Mouse (Mus musculus) urinary bladder, postnatal 36 days (tissue): ENCODE results near the gene Gm20388.
A peak's percentile ranks its signal among the peaks of the same experiment; 100 is the strongest.

Experiments used
- DNase-seq, 2 experiments: peaks; one replicate each; pipeline ENCODE4 v3.0.0; 2022; ENCODE audit warnings: low spot score in 2 of 2, mixed read lengths in 1 of 2

Gm20388 gene

DNA sequence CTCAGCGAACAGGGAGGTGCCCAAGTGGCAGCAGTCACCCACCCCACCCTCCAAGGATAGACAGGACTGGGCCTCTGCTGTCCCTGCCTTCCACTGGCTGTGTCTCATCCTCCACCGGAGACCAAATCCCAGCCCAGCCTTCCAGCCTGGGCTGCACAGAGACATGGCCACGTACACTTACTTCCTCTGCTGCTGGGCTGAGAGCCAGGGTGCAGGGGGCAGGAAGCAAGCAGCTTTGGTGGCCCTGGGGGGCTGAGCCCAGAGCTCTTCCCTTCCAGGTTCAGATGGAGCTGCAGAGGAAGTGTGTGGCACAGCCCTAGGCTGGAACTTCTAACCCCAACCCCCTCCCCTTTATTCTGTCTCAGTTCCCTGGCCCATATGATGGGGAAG is 2420.5 kb downstream of the Gm20388 start:
- no peak for DNase-seq

DNA sequence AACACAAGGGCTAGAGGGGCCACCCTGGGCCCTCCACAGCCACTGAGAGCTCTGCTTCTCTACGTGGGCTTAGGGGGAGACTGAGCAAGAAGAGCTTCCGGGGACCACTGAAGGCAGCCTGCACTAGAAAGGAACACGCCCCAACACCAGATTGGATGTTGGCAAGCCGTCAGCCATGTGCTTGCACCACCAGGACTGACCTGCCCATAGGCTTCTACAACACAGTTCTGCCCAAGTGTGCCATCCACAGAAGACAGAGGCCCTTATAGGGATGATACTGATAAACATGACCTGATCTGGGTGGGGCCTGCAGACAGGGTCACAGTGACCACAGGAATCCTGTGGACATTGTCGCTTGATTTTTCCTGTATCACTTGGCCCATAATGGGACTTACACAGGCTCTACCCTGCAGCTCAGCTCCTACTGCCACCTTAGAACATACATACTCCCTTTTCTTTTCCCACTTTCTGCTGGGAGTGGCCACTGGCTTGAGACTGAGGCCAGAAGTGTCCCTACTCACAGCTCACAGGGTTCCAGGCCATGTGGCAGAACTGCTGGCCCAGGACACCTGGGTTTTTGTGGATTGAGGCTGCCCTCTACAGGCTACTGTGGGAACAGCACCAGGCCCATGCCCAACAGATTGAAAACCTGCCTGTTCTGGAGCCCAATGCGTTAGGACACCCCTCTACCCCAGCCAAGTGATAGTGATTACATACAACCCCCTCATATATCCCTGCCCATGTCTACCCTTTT is 2422.3 kb downstream of the Gm20388 start:
- DNase-seq: peak; percentile 83 to 86

GRCm38 (mm10) chr8:122333531-122333930 is 2422.9 kb downstream of the Gm20388 start:
- no peak for DNase-seq

GRCm38 (mm10) chr8:122334791-122335490 is 2424.3 kb downstream of the Gm20388 start:
- DNase-seq: no peak

GRCm38 (mm10) chr8:122335638-122336250 is 2425.1 kb downstream of the Gm20388 start:
- no peak for DNase-seq

GRCm38 (mm10) chr8:122336251-122336910 is 2425.7 kb downstream of the Gm20388 start:
- DNase-seq: no peak

- no peak for DNase-seq
Measured at GRCm38 (mm10) chr8:122338852-122339251, 2428.2 kb downstream of the Gm20388 start.

GRCm38 (mm10) chr8:122340761-122341160 is 2430.1 kb downstream of the Gm20388 start:
- DNase-seq: no peak

GRCm38 (mm10) chr8:122341790-122342189 is 2431.1 kb downstream of the Gm20388 start:
- no peak for DNase-seq

DNA sequence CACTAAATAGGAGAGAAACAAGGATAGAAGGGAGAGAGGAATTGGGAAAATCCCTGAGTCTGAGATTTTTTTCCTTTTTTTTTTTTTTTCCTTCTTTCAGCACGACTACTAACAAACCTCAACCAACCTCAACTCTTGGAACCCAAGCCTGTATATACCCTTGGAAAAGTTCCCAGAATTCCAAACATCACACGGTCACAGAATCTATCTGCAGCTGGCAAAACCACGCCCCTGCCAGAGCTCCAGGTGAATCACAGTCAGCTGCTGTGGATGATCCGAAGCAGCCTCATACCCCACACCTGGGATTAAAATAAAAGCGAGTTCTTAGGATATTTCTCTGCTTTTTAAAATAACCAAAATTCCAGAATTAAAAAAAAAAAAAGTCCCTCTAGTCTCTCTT is 2431.7 kb downstream of the Gm20388 start:
- DNase-seq: no peak

GRCm38 (mm10) chr8:122342806-122343209 is 2432.2 kb downstream of the Gm20388 start:
- no peak for DNase-seq

DNA sequence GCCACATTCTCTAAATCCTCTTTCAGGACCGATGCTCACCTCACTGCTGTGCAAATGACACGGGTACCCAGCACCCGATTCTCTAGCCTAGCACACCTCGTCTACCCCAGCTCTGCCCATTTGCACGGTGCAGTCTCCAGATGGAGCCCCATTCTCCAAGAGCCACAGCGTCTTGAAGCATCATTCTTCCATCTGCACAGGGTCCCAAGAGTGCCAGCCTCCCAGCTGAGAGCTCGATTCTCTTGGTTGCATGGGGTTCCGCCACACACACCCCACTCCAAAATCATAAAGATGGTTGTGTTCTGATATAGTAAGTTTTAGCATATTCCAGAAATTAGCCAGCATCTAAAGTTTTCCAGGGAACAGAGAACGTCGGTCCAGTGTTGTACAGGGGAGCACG is 2432.7 kb downstream of the Gm20388 start:
- DNase-seq: no peak

- no peak for DNase-seq
Measured at GRCm38 (mm10) chr8:122343758-122344157, 2433.1 kb downstream of the Gm20388 start.

DNA sequence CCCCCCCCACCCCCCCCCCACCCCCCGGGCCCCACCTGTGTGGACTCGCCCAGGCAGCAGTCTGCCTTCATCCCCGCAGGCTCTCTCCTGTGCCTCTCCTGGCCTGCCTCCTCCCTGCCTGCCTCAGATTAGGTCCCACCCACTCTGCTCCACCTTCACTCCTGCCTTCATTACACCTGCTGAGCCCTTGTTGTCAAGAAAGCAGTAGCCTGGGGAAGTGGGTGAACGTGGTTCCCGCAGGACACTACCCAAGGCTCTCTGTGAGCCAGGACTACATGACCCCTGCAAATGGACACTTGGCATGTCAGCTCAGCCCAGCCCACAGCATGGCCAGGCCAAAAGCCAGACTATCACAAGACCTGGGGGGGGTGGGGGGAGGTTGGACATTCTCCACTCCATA is 2433.6 kb downstream of the Gm20388 start:
- no peak for DNase-seq

DNA sequence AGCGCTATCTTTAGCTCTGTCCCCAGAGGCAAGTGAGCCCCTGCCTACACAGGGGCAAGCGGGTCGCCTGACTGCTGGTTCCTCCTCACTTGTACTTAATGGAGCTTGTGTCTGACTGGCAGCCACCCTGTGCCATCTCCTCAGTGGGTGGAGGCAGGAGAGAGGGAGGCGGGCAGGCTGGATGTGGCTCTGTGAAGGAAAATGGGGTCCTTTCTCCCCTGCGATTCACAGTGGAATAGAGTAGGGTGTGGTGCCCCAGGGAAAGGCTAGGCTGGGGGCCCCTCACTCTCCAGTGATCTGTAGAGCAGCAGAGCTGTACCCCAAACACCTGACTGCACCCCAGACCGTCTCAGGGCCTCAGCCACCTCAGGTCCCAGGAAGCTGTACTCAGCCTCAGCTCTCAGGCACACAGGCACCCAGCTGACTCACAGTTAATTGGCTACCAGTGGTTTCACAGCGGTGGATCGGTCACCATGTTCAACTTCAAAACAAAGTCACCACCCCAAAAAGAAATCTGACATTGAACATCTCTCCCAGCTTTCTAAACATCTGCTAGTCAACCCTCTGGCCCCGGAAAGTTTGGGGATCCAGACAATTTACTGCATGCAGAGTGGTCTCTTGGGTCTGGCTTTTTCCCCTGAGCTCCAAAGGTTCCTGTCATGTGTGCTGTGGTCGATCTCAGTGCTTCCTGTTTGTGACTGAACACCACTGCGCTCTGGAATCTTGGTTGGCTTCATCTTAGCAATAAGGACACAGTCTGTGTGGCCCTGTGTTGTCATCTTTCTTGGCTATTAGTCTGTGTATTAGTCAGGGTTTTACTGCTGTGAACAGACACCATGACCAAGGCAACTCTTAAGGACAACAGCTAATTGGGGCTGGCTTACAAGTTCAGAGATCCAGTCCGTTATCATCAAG is 2434.8 kb downstream of the Gm20388 start:
- no peak for DNase-seq

GRCm38 (mm10) chr8:122347811-122348552 is 2437.3 kb downstream of the Gm20388 start:
- DNase-seq: no peak

GRCm38 (mm10) chr8:122349357-122350297 is 2439.0 kb downstream of the Gm20388 start:
- no peak for DNase-seq

DNA sequence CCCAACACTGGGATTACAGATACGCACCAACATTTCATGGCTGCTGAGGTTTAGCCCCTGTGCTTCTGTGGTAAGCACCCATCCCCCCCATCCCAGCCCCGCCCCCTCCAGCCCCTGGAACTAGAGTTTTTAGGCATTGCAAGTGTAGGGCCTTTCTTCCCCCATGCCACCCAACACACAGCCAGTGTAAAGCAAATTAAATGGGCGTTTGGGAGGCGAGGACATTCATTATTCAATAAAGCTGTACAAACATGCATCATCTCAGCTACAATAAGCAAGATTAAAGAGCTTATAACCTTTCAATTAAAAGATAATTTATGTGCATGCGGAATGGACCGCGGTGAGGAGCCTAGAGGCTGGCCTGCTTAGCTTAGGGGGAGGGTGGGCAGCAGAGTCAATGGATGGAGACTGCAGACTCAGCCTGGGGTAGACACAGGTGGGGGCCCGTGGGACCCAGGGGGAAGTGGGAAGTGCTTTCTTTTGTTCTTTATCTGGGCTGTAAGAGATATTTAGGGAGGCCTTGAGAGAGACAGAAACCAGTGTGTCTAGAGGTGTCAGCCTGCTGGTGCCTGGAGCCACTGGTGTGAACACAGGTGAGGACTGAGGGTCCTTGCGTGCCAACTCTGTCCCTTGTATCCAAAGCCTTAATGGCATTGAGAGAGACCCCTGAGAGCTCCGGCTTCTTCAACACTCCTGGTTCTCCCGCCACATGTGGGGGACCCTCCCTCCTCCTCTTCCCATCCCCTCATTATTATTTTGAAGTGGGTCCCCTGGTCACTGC is 2439.9 kb downstream of the Gm20388 start:
- no peak for DNase-seq

DNA sequence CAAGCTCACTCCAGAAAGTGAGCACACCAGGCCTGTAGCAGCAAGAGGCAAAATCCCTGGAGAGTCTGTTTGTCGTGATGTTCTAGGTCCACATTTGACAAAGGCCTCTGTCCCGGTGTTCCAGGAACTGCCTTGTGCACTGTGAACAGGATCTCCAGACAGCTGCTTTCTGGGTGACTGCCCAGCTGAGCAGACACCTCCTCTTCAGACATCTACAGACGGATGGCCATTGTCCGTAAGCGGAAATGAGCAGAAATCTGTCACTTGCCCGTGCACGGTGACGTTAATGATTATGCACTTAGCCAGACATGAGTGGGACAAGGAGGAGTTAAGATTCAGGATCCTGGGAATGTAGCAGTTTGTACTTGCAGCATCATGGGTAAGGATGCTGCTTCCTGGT is 2443.5 kb downstream of the Gm20388 start:
- no peak for DNase-seq
